Mouse (Mus musculus) C2C12 (cell line): Measurements from ENCODE around the gene Chd3. TPM values are rescaled to one million over a fixed set of nuclear protein-coding genes. Genes with fewer than 3 reads are reported as not detected.

Source experiments
- H3K27me3 ChIP-seq: one replicate; pipeline ENCODE4 v1.6.1; 2011; ENCODE audit not compliant: control insufficient read depth, insufficient read depth, insufficient read length
- H3K36me3 ChIP-seq: one replicate; pipeline ENCODE4 v1.6.1; 2011; ENCODE audit not compliant: control insufficient read depth, insufficient read depth
- H3K4me3 ChIP-seq: one replicate; pipeline ENCODE4 v1.5.1; 2011; ENCODE audit warnings: mild to moderate bottlenecking, control low read depth; ENCODE audit not compliant: poor library complexity, insufficient read depth, severe bottlenecking
- H3K79me2 ChIP-seq: one replicate; pipeline ENCODE4 v1.6.1; 2011; ENCODE audit not compliant: control insufficient read depth, insufficient read depth
- H3K79me3 ChIP-seq: one replicate; pipeline ENCODE4 v1.6.1; 2011; ENCODE audit warnings: low read depth, control low read depth
- H3ac ChIP-seq: one replicate; pipeline ENCODE3; 2011; ENCODE audit warnings: low read depth; ENCODE audit not compliant: control insufficient read depth, insufficient read length
- CEBPB ChIP-seq: IDR thresholded peaks from one replicate; pipeline ENCODE4 v1.6.1; 2011; ENCODE audit warnings: low read depth, mild to moderate bottlenecking, control low read depth, moderate library complexity
- CTCF ChIP-seq: IDR thresholded peaks from one replicate; pipeline ENCODE4 v1.5.1; 2011; ENCODE audit not compliant: control insufficient read depth, insufficient read depth, insufficient read length
- FOSL1 ChIP-seq: IDR thresholded peaks from one replicate; pipeline ENCODE4 v1.8.0; 2011; ENCODE audit warnings: mild to moderate bottlenecking, low read length; ENCODE audit not compliant: poor library complexity, insufficient read depth, severe bottlenecking
- MAX ChIP-seq: IDR thresholded peaks from one replicate; pipeline ENCODE4 v1.6.1; 2011; ENCODE audit warnings: mild to moderate bottlenecking, control low read depth
- MYOD1 ChIP-seq: IDR thresholded peaks from one replicate; pipeline ENCODE4 v1.6.1; 2011; ENCODE audit warnings: low read depth; ENCODE audit not compliant: control insufficient read depth, insufficient read length
- MYOG ChIP-seq: IDR thresholded peaks from one replicate; pipeline ENCODE4 v1.6.1; 2011; ENCODE audit not compliant: control insufficient read depth, insufficient read length; ENCODE audit errors: extremely low read depth
- USF1 ChIP-seq: IDR thresholded peaks from one replicate; pipeline ENCODE4 v1.6.1; 2011; ENCODE audit warnings: low read depth, mild to moderate bottlenecking, control low read depth, moderate library complexity
- polyA plus RNA-seq: library from polyadenylated mRNA; unstranded; fragments of >200 nt; fragmentation: generic; extraction: Trizol; gene quantifications from one replicate; pipeline ENCODE4 v1.2.1, GENCODE M21; 2012; ENCODE audit warnings: missing spikeins

Chd3 gene
- polyA plus RNA-seq, 1 experiment: 100 TPM

DNA sequence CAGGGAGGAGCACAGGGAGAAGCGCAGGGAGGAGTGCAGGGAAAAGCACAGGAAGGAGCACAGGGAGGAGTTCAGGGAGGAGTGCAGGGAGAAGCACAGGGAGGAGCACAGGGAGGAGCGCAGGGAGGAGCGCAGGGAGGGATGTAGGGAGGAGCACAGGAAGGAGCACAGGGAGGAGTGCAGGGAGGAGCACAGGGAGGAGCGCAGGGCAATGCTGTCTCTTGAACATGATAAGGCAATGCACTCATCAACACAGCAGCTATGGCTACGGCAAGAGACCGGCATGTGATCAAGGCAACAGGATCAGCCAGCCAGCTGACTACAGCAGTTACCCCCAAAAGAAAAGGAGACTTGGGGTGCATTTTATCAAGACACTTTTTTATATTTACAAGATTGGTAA lies 52.8 kb downstream of the Chd3 start:
- Histone ChIP-seq H3K4me3 (no peak overlapping the region), H3K27me3 (no peaks in the 10 kb centered on the region), H3K36me3 (peaks cover 34% of the 10 kb centered on the region), H3ac (no peak overlapping the region), H3K79me2 (no peaks in the 10 kb centered on the region), H3K79me3 (no peaks in the 10 kb centered on the region)
- peak; percentile 50 for TF ChIP-seq USF1
- no peak for TF ChIP-seq CTCF

DNA sequence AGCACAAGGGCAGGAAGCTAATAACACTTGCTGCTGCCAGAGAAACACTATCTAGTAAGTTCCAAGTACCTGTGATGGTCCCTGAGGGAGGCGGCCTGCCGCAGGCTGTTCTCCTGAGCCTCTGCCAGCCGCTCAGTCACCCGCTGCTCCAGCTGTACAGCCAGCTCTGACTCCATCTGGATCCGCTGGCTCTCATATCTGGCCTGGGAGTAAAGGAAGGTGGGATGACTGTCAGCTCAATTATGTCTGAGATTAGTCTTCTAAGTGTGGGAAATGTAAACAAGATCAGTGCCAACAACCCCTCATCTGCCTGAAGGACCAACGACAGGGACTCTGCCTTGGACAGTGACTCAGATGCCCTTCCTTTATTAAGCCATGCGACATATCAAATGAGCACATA lies 57.9 kb downstream of the Chd3 start:
- H3K36me3 ChIP-seq: peaks cover 53% of the 10 kb centered on the region
- no peak for TF ChIP-seq CTCF
- H3K79me2 ChIP-seq: no peaks in the 10 kb centered on the region
- no peak overlapping the region for H3ac ChIP-seq
- no peaks in the 10 kb centered on the region for H3K79me3 ChIP-seq
- H3K4me3 ChIP-seq: no peak overlapping the region
- H3K27me3 ChIP-seq: no peaks in the 10 kb centered on the region

DNA sequence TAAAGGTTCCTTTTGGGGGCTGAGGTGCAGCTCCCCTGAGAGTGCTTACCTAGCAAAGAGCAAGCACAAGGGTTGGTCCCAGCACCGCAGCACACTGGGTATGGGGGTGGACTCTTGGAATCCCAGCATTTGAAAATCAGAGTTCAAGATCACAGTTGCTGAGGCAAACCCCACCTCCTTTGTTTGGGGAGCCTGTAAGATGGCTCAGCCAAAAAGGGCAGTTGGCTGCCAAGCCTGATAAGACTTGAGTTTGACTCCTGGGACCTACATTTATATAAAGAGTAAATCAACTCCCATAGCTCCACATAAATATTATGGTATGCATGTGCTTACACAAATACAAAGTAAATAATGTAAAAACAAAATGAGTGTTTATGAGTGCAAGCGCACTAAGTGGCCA lies 63.2 kb downstream of the Chd3 start:
- TF ChIP-seq MAX: no peak
- TF ChIP-seq CEBPB: no peak
- no peak for TF ChIP-seq USF1

DNA sequence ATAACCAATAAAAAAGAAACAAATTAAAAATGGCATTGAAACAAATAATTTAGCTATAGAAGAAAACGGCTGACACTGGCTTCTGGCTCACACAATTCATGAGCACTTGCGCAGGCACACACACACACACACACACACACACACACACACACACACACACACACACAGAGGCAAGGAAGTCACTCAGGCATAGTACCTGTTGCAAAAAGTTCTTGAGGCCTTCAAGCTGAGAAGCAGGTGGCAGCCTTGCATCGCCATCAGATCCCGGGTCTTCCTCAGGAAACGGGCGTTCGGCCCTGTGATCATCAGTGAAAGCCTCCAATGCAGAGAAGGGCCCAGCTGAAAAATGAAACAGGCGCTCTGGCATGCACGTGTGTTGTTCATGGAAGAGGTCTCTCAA lies 63.9 kb downstream of the Chd3 start:
- H3K36me3 ChIP-seq: peaks cover 72% of the 10 kb centered on the region
- H3K79me2 ChIP-seq: no peaks in the 10 kb centered on the region
- no peak overlapping the region for H3K4me3 ChIP-seq
- no peaks in the 10 kb centered on the region for H3K79me3 ChIP-seq
- no peaks in the 10 kb centered on the region for H3K27me3 ChIP-seq
- H3ac ChIP-seq: no peak overlapping the region
- no peak for TF ChIP-seq MYOD1
- no peak for TF ChIP-seq USF1
- no peak for TF ChIP-seq FOSL1
- TF ChIP-seq CTCF: no peak
- no peak for TF ChIP-seq MAX
- no peak for TF ChIP-seq MYOG
- TF ChIP-seq CEBPB: no peak

More for the DNA sequence above, 63.2 kb downstream of the Chd3 start:
- Histone ChIP-seq H3K36me3 (peaks cover 78% of the 10 kb centered on the region), H3ac (no peak overlapping the region), H3K4me3 (no peak overlapping the region), H3K79me2 (no peaks in the 10 kb centered on the region), H3K79me3 (no peaks in the 10 kb centered on the region), H3K27me3 (no peaks in the 10 kb centered on the region)

DNA sequence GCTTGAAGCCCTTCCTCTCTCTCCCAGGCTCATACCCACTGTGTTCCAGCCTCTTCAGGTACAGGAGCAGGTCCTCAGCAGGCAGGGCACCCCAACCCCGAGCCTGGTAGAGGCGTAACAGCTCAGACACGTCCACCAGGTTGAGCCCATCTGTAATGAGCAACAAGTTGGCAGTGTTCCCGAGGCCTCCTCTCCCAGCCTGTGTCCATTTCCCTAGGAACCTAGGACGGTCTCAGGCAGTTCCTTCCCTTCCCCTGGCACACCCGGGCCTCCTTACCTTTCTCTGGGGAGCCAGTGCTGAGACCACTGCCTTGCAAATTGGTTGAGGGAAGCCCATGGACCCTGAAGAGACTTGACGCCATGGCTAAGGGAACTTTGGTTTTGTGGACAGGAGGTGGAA lies 66.4 kb downstream of the Chd3 start:
- Histone ChIP-seq H3ac (no peak overlapping the region), H3K4me3 (no peak overlapping the region), H3K79me3 (no peaks in the 10 kb centered on the region), H3K36me3 (peaks cover 67% of the 10 kb centered on the region), H3K27me3 (no peaks in the 10 kb centered on the region), H3K79me2 (no peaks in the 10 kb centered on the region)
- TF ChIP-seq MYOG (no peak), CTCF (no peak), MAX (no peak), USF1 (no peak), CEBPB (no peak), MYOD1 (no peak), FOSL1 (no peak)

DNA sequence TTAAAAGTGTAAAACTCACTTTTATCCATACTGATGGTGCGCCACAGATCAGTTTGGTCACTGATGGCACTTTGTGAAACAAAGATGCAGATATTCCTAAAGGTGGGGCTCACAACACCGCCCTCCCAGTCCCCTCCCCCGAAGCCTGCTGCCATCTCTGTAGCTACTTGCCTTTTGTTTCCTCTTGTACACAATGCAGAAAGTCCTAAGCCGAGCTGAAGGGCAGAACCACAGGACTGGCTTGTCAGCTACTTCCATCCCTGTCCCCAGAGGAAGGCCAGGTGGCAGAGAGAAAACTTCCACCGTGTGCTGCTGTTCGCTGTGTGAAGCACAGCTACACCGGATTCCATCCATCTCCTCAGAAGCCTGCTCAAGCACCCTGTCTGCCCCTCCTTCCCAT lies 71.0 kb downstream of the Chd3 start:
- Histone ChIP-seq H3K36me3 (peaks cover 47% of the 10 kb centered on the region), H3K79me2 (no peaks in the 10 kb centered on the region)

DNA sequence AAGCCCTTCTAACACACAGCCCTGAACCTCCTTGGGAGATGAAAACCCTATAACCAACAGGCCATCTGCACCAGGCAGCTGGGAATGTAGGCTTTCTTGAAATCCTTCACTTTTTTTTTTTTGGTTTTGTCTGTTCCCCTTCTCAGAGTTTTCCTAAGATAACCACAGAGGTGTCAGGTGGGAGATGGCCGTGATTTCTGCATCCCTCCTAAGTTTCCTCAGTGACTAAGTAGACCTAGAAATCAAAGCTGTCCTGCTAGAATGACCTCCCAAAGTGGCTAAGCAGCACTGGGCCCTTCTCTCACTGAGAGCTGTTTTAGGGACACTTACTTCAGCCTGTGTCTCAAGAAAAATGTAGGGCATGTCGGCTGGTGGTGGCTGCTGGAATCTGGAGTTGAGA lies 71.4 kb downstream of the Chd3 start:
- no peak for TF ChIP-seq USF1
- TF ChIP-seq MYOD1: no peak
- no peak for TF ChIP-seq MYOG
- no peak for TF ChIP-seq MAX
- no peak for TF ChIP-seq CTCF
- no peak for TF ChIP-seq CEBPB
- TF ChIP-seq FOSL1: no peak
- Histone ChIP-seq H3K79me3 (no peaks in the 10 kb centered on the region), H3K79me2 (no peaks in the 10 kb centered on the region), H3K4me3 (no peak overlapping the region), H3K27me3 (no peaks in the 10 kb centered on the region), H3ac (no peak overlapping the region), H3K36me3 (peaks cover 42% of the 10 kb centered on the region)

More for the DNA sequence above, 71.0 kb downstream of the Chd3 start:
- Histone ChIP-seq H3K27me3 (no peaks in the 10 kb centered on the region), H3ac (no peak overlapping the region), H3K4me3 (no peak overlapping the region), H3K79me3 (no peaks in the 10 kb centered on the region)
- TF ChIP-seq MYOG (no peak), CTCF (no peak)
